Mouse (Mus musculus): ENCODE data around the gene Rcsd1. TPM values are rescaled to one million over a fixed set of nuclear protein-coding genes. Genes with fewer than 3 reads are reported as not detected.
"Not testable (repeated sequence)": the region's sequence is repeated elsewhere in the genome, so short reads cannot be mapped to it uniquely, and the experiment has no call there.

The Rcsd1 gene
- polyA plus RNA-seq, 1 experiment from 2014 or later, result 19.6 TPM

DNA sequence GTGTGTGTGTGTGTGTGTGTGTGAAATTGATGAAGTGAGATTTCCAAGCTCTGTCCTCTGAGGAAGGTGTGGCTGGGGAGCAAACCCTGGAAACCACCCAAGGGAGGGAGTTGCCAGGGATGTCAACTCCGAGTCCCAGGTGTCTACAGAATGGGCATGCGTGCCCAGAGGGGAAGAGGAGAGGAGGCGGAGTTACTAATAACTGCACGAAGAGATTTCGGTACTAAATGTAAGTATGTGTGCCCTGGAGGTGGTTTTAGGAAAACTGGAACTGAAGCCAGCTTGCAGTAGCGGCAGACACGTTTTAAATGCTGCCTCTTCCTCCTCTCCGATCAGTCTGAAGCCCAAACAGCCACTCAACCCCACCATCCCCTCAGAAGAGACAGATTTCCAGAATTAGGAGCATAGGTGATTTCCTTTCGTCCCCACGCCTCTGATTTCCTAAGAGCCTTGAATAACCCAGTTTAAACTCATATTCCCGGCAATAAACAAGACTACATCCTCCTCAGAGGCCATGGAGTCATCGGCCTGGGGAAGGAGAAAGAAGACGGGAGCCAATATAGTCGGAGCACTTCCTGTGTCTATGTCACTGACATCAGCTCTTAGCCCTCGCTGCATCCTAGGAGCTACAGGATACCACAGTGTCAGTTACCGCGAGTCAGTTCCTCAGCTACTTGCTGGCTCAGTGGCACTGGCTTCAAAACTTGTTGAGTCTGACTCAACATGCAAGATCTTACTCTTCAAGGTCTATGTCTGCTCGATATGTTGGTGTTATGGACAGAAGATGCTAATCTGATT lies 27.3 kb downstream of the Rcsd1 start:
- no peak overlapping the region for H3K27ac ChIP-seq
- H3K4me3 ChIP-seq, result no peak overlapping the region
- peaks cover 24% of the 10 kb centered on the region; the same call in 1 of the 2 replicates for H3K4me1 ChIP-seq
- H3K36me3 ChIP-seq, result no peaks in the 10 kb centered on the region
- H3K9me3 ChIP-seq, result no peaks in the 10 kb centered on the region
- H3K4me2 ChIP-seq (replicated peaks), result no peak overlapping the region
- 73% methylated on average over 18 of the region's 18 CpGs for WGBS
- no peaks in the 10 kb centered on the region for H3K27me3 ChIP-seq
- H3K9ac ChIP-seq, result no peak overlapping the region
- no peak for ATAC-seq (ENCODE audit: insufficient number of reproducible peaks, insufficient read depth, low FRiP score, low TSS enrichment)

DNA sequence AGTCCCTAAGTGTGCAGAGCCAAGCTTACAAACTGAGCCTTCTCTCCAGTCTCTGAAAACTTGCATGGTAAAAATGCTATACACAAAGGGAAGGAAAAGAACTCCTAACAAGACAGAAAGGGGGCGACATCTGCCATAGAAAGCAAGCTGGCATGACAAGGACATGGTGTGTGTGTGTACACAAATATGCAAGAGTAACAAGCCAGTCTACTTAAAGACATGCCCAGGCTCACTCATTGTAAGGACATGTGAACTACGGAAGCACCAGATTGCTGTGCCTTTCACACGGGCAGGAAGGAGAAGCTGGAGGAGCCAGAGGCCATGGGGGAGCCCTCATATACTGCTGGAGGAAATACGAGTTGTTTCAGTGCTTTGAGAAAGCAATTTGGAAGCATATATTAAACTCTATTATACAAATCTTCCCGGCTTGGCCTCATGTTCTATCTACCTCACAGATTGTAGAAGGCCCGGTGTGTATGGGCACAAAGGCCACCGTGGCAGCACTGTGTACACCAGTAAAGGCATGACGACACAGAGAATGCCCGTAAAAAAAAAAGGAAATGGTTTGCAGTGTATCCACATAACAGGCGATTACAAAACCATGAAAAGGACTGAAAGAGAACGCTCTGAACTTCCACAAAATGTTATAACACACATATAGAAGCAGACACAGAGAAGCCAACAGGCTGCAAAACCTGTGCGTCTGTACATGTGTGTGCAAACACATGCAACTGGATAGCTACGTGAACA lies 28.3 kb downstream of the Rcsd1 start:
- H3K9ac ChIP-seq, result no peak overlapping the region; the same call in 1 of the 2 replicates
- no peak overlapping the region for H3K4me3 ChIP-seq
- WGBS, result 72% methylated on average over 13 of the region's 13 CpGs
- no peaks in the 10 kb centered on the region for H3K9me3 ChIP-seq
- H3K4me2 ChIP-seq (replicated peaks), result no peak overlapping the region
- no peaks in the 10 kb centered on the region for H3K27me3 ChIP-seq
- peaks cover 28% of the 10 kb centered on the region; the same call in 1 of the 2 replicates for H3K4me1 ChIP-seq
- peak overlapping the region; percentile 9; the same call in 1 of the 2 replicates for H3K27ac ChIP-seq
- ATAC-seq (ENCODE audit: insufficient number of reproducible peaks, insufficient read depth, low FRiP score, low TSS enrichment), result no peak
- no peaks in the 10 kb centered on the region for H3K36me3 ChIP-seq

DNA sequence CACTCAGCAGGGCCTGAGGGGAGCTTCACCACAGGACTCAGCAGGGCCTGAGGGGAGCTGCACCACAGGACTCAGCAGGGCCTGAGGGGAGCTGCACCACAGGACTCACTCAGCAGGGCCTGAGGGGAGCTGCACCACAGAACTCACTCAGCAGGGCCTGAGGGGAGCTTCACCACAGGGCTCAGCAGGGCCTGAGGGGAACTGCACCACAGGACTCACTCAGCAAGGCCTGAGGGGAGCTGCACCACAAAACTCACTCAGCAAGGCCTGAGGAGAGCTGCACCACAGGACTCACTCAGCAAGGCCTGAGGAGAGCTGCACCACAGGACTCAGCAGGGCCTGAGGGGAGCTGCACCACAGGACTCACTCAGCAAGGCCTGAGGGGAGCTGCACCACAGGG lies 29.5 kb downstream of the Rcsd1 start:
- Histone ChIP-seq H3K27ac (peak overlapping the region; percentile 19; the same call in 1 of the 2 replicates), H3K4me1 (peaks cover 26% of the 10 kb centered on the region; the same call in 1 of the 2 replicates)
- not testable (repeated sequence) for H3K9ac ChIP-seq; H3K27me3 ChIP-seq; H3K36me3 ChIP-seq; H3K4me2 ChIP-seq (replicated peaks); ATAC-seq (ENCODE audit: insufficient number of reproducible peaks, insufficient read depth, low FRiP score, low TSS enrichment); H3K9me3 ChIP-seq; H3K4me3 ChIP-seq

DNA sequence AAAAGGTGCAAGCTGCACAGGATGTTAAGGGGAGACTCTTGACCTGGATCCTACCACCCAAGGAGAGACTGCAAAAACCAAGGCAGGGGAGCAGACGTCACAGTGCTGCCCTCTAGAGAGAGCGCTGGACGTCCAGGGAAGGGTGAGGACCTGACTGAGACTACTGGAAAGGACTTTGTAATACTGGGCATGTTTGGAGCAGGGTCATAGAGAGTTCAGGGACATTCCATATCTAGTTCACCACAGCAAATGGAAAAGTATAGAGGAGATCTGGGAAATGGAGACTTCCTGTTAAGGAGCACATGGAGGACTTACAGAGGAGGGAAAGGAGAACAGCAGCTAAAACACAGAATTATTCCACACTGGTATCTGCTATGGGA lies 29.9 kb downstream of the Rcsd1 start:
- no peaks in the 10 kb centered on the region for H3K36me3 ChIP-seq
- no peak overlapping the region for H3K4me2 ChIP-seq (replicated peaks)
- no peak overlapping the region for H3K9ac ChIP-seq
- H3K4me3 ChIP-seq, result no peak overlapping the region
- 0 out of 2 replicates have a peak, but pooled peaks cover 23% of the 10 kb centered on the region for H3K4me1 ChIP-seq
- H3K27ac ChIP-seq, result no peak overlapping the region; the same call in 1 of the 2 replicates
- no peaks in the 10 kb centered on the region for H3K27me3 ChIP-seq
- no peak for ATAC-seq (ENCODE audit: insufficient number of reproducible peaks, insufficient read depth, low FRiP score, low TSS enrichment)
- WGBS, result 38% methylated on average over 3 of the region's 3 CpGs
- no peaks in the 10 kb centered on the region for H3K9me3 ChIP-seq

DNA sequence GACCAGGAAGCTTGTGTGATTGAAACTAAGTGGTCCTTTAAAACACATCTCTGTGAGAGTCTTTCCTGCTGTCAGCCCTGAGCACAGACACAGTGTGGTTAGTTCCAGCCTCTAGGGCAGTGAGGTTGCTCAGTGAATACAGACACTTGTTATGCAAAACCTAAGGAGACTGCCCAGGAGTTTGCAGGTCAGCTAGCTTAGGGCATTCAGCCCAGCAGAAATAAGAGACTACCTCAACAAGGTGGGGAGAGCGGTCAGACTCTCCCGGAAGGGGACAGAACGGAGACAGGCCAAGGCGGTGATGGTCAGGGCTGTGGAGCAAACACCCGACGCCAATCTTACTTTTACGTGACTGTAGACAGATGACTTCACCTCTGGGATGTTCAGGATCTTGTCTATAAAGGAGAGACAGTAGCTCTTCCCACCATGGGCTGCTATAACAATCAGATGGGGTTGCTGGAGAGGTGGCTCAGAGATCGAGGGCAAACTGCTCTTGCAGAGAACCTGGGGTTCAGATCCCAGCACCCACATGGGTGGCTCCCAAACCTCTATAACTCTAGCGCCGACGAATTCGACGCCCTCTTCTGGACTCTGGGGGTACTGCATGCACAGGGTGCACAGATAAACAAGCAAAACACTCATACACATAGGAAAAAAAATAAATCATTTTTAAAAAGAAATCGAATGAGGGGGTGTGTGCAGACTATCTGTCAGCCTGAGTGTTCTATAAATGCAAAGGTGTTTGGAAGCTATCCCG lies 30.5 kb downstream of the Rcsd1 start:
- Histone ChIP-seq H3K9me3 (no peaks in the 10 kb centered on the region), H3K4me2 (replicated peaks) (no peak overlapping the region), H3K4me1 (0 out of 2 replicates have a peak, but pooled peaks cover 22% of the 10 kb centered on the region), H3K36me3 (no peaks in the 10 kb centered on the region), H3K9ac (no peak overlapping the region), H3K27ac (no peak overlapping the region), H3K4me3 (no peak overlapping the region), H3K27me3 (no peaks in the 10 kb centered on the region)
- WGBS, result 64% methylated on average over 15 of the region's 15 CpGs
- ATAC-seq (ENCODE audit: insufficient number of reproducible peaks, insufficient read depth, low FRiP score, low TSS enrichment), result no peak

DNA sequence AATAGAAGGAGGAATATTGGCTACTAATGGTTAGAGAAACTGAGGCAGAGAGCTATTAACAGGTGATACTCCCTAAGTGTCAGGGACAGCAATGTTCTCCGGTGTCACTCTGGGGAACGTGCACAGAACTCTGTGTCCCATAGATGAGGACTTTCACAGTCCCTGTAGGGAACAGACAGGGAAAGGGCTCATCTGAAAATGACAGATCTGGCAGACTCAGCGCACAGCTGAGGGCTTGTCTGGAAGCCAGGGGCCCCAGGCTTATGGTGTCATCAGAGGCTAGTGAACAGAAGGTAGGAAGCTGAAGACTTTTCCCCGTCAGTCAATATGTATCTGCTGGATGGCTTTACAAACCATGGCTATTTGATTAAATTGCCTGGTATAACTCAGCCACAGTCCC lies 32.0 kb downstream of the Rcsd1 start:
- WGBS, result 61% methylated on average over 4 of the region's 4 CpGs
- Histone ChIP-seq H3K4me2 (replicated peaks) (no peak overlapping the region), H3K9ac (no peak overlapping the region), H3K36me3 (no peaks in the 10 kb centered on the region), H3K9me3 (no peaks in the 10 kb centered on the region), H3K27me3 (no peaks in the 10 kb centered on the region), H3K4me3 (no peak overlapping the region), H3K27ac (no peak overlapping the region), H3K4me1 (0 out of 2 replicates have a peak, but pooled peaks cover 22% of the 10 kb centered on the region)
- ATAC-seq (ENCODE audit: insufficient number of reproducible peaks, insufficient read depth, low FRiP score, low TSS enrichment), result no peak

DNA sequence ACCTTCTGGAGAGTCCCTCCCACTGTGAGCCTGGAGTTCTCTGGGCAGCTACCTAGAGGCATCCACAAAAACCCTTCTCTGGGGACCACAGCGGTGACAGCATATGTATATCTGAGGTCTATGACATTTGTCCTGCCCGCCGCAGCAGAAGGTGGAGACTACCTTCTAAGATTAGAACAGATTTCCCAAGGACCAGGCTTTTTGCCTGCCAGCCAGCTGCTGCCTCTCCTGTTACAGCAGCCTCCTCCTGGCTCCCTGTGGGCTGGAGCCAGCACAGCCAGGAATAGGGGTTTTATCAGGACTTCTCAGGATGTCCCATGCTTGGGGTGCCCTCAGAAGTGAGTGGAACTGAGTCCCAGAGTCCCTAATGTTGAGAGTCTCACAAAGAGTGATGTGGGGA lies 32.6 kb downstream of the Rcsd1 start:
- H3K9ac ChIP-seq, result no peak overlapping the region
- H3K4me2 ChIP-seq (replicated peaks), result no peak overlapping the region
- no peaks in the 10 kb centered on the region for H3K27me3 ChIP-seq
- H3K9me3 ChIP-seq, result no peaks in the 10 kb centered on the region
- ATAC-seq (ENCODE audit: insufficient number of reproducible peaks, insufficient read depth, low FRiP score, low TSS enrichment), result no peak
- H3K4me1 ChIP-seq, result 0 out of 2 replicates have a peak, but pooled peaks cover 22% of the 10 kb centered on the region
- WGBS, result 65% methylated on average over 3 of the region's 3 CpGs
- no peaks in the 10 kb centered on the region for H3K36me3 ChIP-seq
- H3K4me3 ChIP-seq, result no peak overlapping the region
- H3K27ac ChIP-seq, result no peak overlapping the region

DNA sequence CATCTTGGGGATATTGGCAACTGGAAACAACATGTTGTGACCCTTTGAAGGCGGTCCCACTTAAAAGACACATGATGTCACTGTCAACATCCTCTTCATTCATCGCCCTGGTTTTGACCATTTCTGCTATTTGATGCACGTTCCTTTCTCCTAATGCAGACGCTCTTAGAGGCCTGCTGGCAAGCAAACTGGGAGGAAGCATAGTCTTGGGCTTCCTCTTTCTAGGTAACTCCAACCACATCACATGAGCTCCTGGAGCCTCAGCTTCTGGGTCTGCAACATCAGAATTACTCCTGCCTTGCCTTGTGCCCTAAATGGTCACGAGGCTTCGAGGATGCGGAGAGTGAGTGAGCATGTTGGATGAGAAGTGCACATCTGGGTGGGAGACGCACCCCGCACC lies 34.4 kb downstream of the Rcsd1 start:
- no peak overlapping the region for H3K4me3 ChIP-seq
- no peak for ATAC-seq (ENCODE audit: insufficient number of reproducible peaks, insufficient read depth, low FRiP score, low TSS enrichment)
- H3K4me2 ChIP-seq (replicated peaks), result no peak overlapping the region
- WGBS, result 90% methylated on average over 9 of the region's 9 CpGs
- no peak overlapping the region for H3K9ac ChIP-seq
- no peaks in the 10 kb centered on the region for H3K27me3 ChIP-seq
- 0 out of 2 replicates have a peak, but pooled peaks cover 14% of the 10 kb centered on the region for H3K4me1 ChIP-seq
- H3K27ac ChIP-seq, result no peak overlapping the region
- H3K36me3 ChIP-seq, result no peaks in the 10 kb centered on the region
- H3K9me3 ChIP-seq, result no peaks in the 10 kb centered on the region

DNA sequence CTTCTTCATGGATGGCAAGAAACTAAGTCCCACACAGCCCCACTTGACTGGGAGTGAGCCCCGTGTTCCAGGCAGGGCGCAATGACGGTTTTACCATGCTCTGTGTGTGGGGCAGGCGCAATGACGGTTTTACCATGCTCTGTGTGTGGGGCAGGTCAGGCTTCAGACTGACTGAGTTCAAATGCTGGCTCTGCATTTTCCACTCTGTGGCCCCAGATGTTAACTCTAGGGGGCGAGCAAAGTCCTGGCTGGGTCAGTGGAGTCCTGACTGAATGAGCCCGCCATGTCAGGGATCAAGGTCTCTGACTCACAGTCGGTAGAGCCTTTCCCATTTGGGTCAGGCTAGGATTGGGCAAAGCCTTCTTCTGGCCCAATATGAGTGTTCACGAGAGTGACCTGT lies 37.2 kb downstream of the Rcsd1 start:
- WGBS, result 77% methylated on average over 9 of the region's 9 CpGs
- Histone ChIP-seq H3K4me3 (no peak overlapping the region), H3K36me3 (no peaks in the 10 kb centered on the region), H3K9ac (no peak overlapping the region), H3K27ac (no peak overlapping the region), H3K9me3 (no peaks in the 10 kb centered on the region), H3K4me2 (replicated peaks) (no peak overlapping the region), H3K4me1 (peaks cover 6% of the 10 kb centered on the region; the same call in 1 of the 2 replicates), H3K27me3 (no peaks in the 10 kb centered on the region)
- no peak for ATAC-seq (ENCODE audit: insufficient number of reproducible peaks, insufficient read depth, low FRiP score, low TSS enrichment)

DNA sequence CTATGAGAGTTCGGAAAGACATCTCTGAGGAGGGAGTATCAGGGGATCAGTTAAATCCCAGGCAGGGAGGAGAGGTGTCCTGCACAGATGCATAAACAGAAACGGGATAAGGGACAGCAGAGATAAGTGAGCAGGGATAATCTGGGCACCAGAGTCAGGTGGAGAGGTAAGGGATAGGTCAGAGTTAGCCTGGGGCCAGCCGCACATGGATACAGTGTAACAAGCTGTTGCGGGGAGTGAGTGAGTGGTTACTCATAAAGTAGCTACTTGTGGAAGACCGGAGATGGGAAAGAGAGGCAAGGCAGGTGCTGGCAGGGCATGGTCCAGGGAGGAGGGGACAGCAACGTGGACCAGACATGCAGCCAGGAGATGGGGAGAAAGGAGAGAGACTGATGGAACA lies 39.5 kb downstream of the Rcsd1 start:
- no peak overlapping the region for H3K9ac ChIP-seq
- no peak for ATAC-seq (ENCODE audit: insufficient number of reproducible peaks, insufficient read depth, low FRiP score, low TSS enrichment)
- no peak overlapping the region for H3K27ac ChIP-seq
- no peaks in the 10 kb centered on the region; the same call in 1 of the 2 replicates for H3K4me1 ChIP-seq
- H3K27me3 ChIP-seq, result no peaks in the 10 kb centered on the region
- H3K4me3 ChIP-seq, result no peak overlapping the region
- 71% methylated on average over 6 of the region's 6 CpGs for WGBS
- no peaks in the 10 kb centered on the region for H3K36me3 ChIP-seq
- H3K9me3 ChIP-seq, result no peaks in the 10 kb centered on the region
- no peak overlapping the region for H3K4me2 ChIP-seq (replicated peaks)

DNA sequence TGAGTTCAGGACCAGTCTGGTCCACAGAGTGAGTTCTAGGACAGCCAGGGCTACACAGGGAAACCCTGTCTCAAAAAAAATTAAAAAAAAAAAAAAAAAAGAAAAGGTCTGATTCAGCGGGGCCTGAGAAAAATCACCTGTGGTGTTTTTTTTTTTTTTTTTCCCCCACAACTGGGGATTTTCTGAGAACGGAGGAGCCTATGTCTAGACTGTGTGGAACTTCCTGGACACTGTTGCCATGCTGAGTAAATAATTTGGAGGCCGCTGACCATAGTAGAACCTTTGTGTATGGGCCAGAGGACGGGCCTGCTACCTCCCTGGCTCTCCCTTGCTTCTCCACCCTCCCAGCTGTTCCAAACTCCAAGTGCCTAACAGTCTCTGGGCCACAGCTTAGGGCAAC lies 40.7 kb downstream of the Rcsd1 start:
- H3K27ac ChIP-seq, result no peak overlapping the region
- H3K4me3 ChIP-seq, result no peak overlapping the region
- no peak overlapping the region for H3K4me2 ChIP-seq (replicated peaks)
- no peaks in the 10 kb centered on the region; the same call in 1 of the 2 replicates for H3K4me1 ChIP-seq
- WGBS, result 65% methylated on average over 4 of the region's 4 CpGs
- no peaks in the 10 kb centered on the region for H3K36me3 ChIP-seq
- no peak for ATAC-seq (ENCODE audit: insufficient number of reproducible peaks, insufficient read depth, low FRiP score, low TSS enrichment)
- no peak overlapping the region for H3K9ac ChIP-seq
- H3K27me3 ChIP-seq, result no peaks in the 10 kb centered on the region
- no peaks in the 10 kb centered on the region for H3K9me3 ChIP-seq

Measured in embryonic facial prominence, embryonic 12.5 days (tissue).